Mouse (Mus musculus) limb, embryonic 11.5 days (tissue): ENCODE results near the gene Rasgef1b. TPM values are rescaled to one million over a fixed set of nuclear protein-coding genes. Genes with fewer than 3 reads are reported as not detected.

Experiments used
- ATAC-seq: fragments of 200-750 bp; cut with Nextera tagmentation; 2 replicates; pipeline ENCODE4 v1.8.0; 2017; ENCODE audit warnings: low read depth; ENCODE audit not compliant: insufficient number of reproducible peaks, low FRiP score, low TSS enrichment
- DNase-seq: peaks from one replicate; pipeline ENCODE4 v3.0.0-alpha.2; 2015; ENCODE audit warnings: low spot score
- H3K27ac ChIP-seq: fragments of 300-500 bp; sonication (generic); replicated peaks from 2 replicates; pipeline ENCODE4 v1.5.1; 2014; ENCODE audit warnings: low read depth, mild to moderate bottlenecking, low read length
- H3K27me3 ChIP-seq: fragments of 300-500 bp; sonication (generic); 2 replicates; pipeline ENCODE4 v1.6.1; 2014; ENCODE audit warnings: mild to moderate bottlenecking, low read length, mixed read lengths; ENCODE audit not compliant: control insufficient read depth, insufficient read depth
- H3K36me3 ChIP-seq: fragments of 300-500 bp; sonication (generic); 2 replicates; pipeline ENCODE4 v1.6.1; 2014; ENCODE audit warnings: mild to moderate bottlenecking, low read length, moderate library complexity, mixed read lengths; ENCODE audit not compliant: control insufficient read depth, insufficient read depth
- H3K4me1 ChIP-seq: fragments of 300-500 bp; sonication (generic); 2 replicates; pipeline ENCODE4 v1.6.1; 2014; ENCODE audit warnings: low read length, mixed read lengths; ENCODE audit not compliant: control insufficient read depth, insufficient read depth
- H3K4me2 ChIP-seq: fragments of 300-500 bp; sonication (generic); 2 replicates; pipeline ENCODE4 v1.6.1; 2014; ENCODE audit warnings: low read depth, mild to moderate bottlenecking, moderate library complexity; ENCODE audit not compliant: severe bottlenecking
- H3K4me3 ChIP-seq: fragments of 300-500 bp; sonication (generic); 2 replicates; pipeline ENCODE4 v1.5.1; 2014; ENCODE audit warnings: low read depth, low read length
- H3K9ac ChIP-seq: fragments of 300-500 bp; sonication (generic); 2 replicates; pipeline ENCODE4 v1.6.1; 2014; ENCODE audit warnings: mild to moderate bottlenecking, low read length
- H3K9me3 ChIP-seq: fragments of 300-500 bp; sonication (generic); 2 replicates; pipeline ENCODE4 v1.6.1; 2016; ENCODE audit warnings: low read length; ENCODE audit not compliant: control insufficient read depth
- WGBS: fragments of 180-500 bp; shearing (Covaris S2); extraction: QIAGEN DNeasy Blood & Tissue Kit; methylation state at CpG from one replicate; pipeline ENCODE4 v1.1.7; 2014; 5-methylcytosine and 5-hydroxymethylcytosine counted together
- polyA plus RNA-seq: library from polyadenylated mRNA; unstranded; fragments of >200 nt; fragmentation: Nextera tagmentation; extraction: Ambion mirVana; gene quantifications from 2 replicates; pipeline ENCODE4 v1.2.1, GENCODE M21; 2014

Rasgef1b gene
- polyA plus RNA-seq, 1 experiment from 2014 or later: 59.9 TPM

DNA sequence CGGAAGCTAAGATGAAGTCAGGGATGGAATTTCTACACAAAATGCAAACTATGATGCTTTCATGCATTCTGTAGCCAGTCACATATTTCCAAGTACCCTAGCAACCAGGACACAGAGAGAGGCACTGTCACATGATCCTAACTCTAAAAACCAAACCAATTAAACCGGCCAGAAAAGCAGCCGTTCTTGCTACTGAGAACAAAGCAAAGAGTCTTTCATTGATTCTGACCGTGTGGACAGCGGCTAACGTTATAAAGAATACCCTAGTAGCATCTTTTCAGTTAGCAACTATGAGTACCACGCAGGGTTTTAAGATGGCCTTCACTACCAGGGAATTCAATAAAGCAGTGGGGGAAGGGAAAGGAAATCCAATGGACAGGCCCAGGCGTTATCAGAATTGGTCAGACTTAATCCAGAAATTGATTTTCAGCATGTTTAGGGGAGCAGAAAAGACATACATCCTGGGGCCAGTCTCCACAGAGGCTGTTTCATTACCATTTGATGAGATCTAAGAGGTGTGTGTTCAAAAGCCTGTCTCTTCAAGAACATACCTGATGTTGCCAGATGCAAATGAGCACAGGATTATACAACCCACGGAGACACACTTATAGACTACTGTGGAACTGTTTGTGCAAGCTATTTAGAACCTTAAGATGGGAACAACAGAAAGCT is 215.5 kb downstream of the Rasgef1b start:
- Histone ChIP-seq H3K4me3 (no peak overlapping the region), H3K9ac (no peak overlapping the region), H3K9me3 (no peaks in the 10 kb centered on the region), H3K4me1 (0 out of 2 replicates have a peak, but pooled peaks cover 4% of the 10 kb centered on the region), H3K27me3 (no peaks in the 10 kb centered on the region), H3K27ac (no peak overlapping the region), H3K36me3 (no peaks in the 10 kb centered on the region), H3K4me2 (no peak overlapping the region)
- DNase-seq (no peak), ATAC-seq (no peak)
- 71% methylated on average over 9 of the region's 9 CpGs for WGBS

DNA sequence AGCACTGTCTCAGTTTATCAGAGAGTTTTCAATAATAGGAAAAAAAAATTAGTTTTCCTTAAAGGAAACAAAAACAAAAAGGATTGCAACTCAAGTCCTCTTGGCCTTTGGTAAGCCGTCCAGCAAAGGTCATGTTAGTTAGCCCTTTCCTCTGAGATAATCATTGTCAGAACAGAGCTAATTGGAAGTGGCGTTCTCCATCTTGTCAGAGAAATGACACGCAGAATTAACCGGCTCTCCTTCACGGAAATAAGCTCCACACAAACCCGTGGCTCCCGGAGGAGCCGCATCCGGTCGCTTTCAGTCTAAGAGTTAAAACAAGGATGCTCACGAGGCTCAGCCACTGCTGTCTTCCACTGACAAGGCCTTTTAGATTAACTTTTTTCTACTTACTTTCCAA is 217.8 kb downstream of the Rasgef1b start:
- Histone ChIP-seq H3K27ac (no peak overlapping the region), H3K9ac (no peak overlapping the region), H3K4me2 (no peak overlapping the region), H3K4me3 (no peak overlapping the region), H3K27me3 (no peaks in the 10 kb centered on the region), H3K36me3 (no peaks in the 10 kb centered on the region), H3K4me1 (0 out of 2 replicates have a peak, but pooled peaks cover 4% of the 10 kb centered on the region), H3K9me3 (no peaks in the 10 kb centered on the region)
- no peak for ATAC-seq
- 43% methylated on average over 11 of the region's 11 CpGs for WGBS
- no peak for DNase-seq

DNA sequence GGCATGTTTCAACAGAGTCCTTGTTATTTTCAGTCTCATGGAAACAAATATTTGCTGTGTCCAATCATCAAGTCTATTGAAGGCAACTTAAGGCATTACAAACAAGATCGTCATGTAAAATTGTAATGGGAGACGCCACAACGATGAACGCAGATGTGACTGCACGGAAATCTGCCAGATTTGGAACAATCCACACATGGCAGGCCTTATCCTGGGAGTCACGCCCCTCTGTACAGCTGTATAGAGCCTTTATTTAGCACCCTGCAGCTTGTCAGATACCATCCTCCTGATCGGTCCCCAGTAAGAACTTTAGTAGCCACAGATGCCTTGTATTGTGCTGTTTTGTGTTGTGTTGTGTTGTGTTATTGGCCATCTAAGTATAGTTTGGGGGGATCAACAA is 222.8 kb downstream of the Rasgef1b start:
- WGBS: 90% methylated on average over 7 of the region's 7 CpGs

DNA sequence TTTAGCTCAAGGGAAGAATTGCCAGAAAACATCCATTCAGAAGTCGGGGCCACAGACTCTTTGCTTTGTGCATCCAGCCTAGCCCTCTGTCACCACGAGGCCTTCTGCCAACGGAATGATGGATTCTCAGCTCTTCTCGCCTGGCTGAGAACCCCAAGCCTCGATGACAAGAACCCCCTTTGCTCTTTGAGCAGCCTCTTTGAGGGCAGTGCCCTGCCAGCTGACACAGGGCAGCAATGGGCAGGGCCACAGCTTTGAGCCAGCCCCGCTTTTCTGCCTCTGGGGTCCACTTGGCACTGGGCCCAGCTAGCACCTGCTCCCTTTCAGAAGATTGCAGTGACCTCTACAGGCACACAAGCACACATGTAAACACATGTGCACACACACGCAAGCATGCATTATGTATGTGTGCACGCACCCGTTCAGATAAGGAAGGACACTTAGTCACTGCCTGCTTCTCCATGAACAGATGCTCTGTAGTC is 224.5 kb downstream of the Rasgef1b start:
- Histone ChIP-seq H3K4me3 (no peak overlapping the region), H3K4me2 (no peak overlapping the region), H3K27me3 (no peaks in the 10 kb centered on the region), H3K4me1 (no peaks in the 10 kb centered on the region), H3K9me3 (no peaks in the 10 kb centered on the region), H3K27ac (no peak overlapping the region), H3K9ac (no peak overlapping the region), H3K36me3 (no peaks in the 10 kb centered on the region)
- WGBS: 79% methylated on average over 9 of the region's 9 CpGs
- ATAC-seq (no peak), DNase-seq (no peak)

More for the DNA sequence above, 222.8 kb downstream of the Rasgef1b start:
- Histone ChIP-seq H3K27me3 (no peaks in the 10 kb centered on the region), H3K27ac (no peak overlapping the region), H3K9me3 (no peaks in the 10 kb centered on the region), H3K36me3 (no peaks in the 10 kb centered on the region), H3K4me1 (no peaks in the 10 kb centered on the region), H3K4me3 (no peak overlapping the region), H3K9ac (no peak overlapping the region), H3K4me2 (no peak overlapping the region)
- ATAC-seq: no peak
- no peak for DNase-seq

DNA sequence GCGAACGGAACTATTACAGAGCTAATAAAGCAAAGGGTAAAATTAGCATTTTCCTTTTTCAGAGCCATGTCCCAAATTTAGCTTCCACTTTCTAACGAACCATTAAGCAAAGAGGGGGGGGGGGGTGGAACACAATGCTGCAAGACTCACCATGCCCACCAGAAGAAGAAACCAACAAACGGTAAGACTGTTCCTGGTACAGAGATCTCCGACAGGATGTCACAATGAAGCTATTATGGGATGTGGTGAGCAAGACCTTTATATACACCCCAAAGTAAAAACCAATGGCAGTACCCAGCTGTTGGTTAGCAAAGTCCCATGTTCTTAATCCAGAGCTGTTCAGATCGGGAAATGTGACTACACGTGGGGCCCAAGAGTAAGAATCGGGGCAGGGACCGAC is 226.2 kb downstream of the Rasgef1b start:
- H3K27ac ChIP-seq: no peak overlapping the region
- no peak overlapping the region for H3K9ac ChIP-seq
- DNase-seq (no peak), ATAC-seq (no peak)
- H3K4me2 ChIP-seq: no peak overlapping the region
- H3K27me3 ChIP-seq: no peaks in the 10 kb centered on the region
- 0 out of 2 replicates have a peak, but pooled peaks cover under 1% of the 10 kb centered on the region for H3K4me1 ChIP-seq
- no peaks in the 10 kb centered on the region for H3K9me3 ChIP-seq
- no peak overlapping the region for H3K4me3 ChIP-seq
- 89% methylated on average over 9 of the region's 9 CpGs for WGBS
- no peaks in the 10 kb centered on the region for H3K36me3 ChIP-seq

DNA sequence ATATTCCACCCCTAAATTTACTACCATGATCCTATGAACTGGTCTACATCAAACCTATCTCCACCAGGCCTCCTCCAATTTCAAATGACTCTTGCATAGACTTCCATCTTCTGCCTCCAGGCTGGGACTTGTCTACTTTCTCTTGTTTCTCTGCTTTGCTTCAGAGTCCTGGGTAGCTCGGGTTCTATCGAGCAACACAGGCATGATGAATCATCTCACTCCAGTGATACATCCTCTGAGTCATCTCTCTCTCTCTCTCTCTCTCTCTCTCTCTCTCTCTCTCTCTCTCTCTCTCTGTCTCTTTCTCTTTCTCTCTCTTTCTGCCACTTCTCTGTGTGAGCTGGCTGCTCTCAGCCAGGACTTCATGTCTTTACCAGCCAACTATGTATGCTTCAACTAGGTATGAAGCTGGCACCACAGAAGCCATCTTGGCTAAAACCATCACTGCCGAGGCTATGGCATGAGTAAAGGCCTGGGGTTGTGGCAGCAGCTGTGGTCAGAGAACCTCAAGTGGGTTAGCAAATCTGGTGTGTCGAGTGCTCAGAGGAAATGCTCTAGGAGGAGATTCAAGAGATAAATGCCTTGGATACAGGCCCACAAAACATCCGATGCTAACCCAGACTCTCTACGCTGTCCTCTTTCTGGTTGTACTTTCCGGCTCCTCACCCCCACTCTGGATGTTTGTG is 229.3 kb downstream of the Rasgef1b start:
- H3K27ac ChIP-seq: no peak overlapping the region
- peaks cover 12% of the 10 kb centered on the region for H3K4me1 ChIP-seq
- H3K9me3 ChIP-seq: no peaks in the 10 kb centered on the region
- H3K9ac ChIP-seq: no peak overlapping the region
- ATAC-seq (no peak), DNase-seq (no peak)
- no peaks in the 10 kb centered on the region for H3K27me3 ChIP-seq
- H3K36me3 ChIP-seq: no peaks in the 10 kb centered on the region
- 86% methylated on average over 7 of the region's 7 CpGs for WGBS
- H3K4me3 ChIP-seq: no peak overlapping the region
- no peak overlapping the region for H3K4me2 ChIP-seq

DNA sequence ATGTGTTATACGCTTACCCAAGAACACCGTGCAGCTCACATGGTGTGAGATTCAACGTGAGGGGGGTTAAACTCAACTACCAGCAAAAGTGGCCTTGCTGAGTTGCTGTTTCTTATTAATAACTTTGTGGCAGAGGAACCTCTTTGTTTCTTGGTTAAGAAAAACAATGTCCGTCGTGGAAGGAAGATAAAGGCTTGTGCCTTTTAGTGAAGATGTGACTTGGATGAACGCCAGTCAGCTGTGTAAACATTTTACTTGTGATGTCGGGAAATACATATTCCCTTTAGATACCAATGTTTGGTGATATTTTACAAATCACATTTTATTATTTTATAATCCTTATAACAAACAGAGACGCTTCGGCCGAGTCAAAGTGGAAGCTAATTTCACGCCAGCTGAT is 231.0 kb downstream of the Rasgef1b start:
- no peak for ATAC-seq
- no peak overlapping the region for H3K4me3 ChIP-seq
- peaks cover 12% of the 10 kb centered on the region for H3K4me1 ChIP-seq
- DNase-seq: no peak
- no peaks in the 10 kb centered on the region for H3K27me3 ChIP-seq
- no peaks in the 10 kb centered on the region for H3K36me3 ChIP-seq
- no peak overlapping the region for H3K9ac ChIP-seq
- WGBS: 81% methylated on average over 11 of the region's 11 CpGs
- no peak overlapping the region for H3K4me2 ChIP-seq
- H3K9me3 ChIP-seq: no peaks in the 10 kb centered on the region
- H3K27ac ChIP-seq: no peak overlapping the region

DNA sequence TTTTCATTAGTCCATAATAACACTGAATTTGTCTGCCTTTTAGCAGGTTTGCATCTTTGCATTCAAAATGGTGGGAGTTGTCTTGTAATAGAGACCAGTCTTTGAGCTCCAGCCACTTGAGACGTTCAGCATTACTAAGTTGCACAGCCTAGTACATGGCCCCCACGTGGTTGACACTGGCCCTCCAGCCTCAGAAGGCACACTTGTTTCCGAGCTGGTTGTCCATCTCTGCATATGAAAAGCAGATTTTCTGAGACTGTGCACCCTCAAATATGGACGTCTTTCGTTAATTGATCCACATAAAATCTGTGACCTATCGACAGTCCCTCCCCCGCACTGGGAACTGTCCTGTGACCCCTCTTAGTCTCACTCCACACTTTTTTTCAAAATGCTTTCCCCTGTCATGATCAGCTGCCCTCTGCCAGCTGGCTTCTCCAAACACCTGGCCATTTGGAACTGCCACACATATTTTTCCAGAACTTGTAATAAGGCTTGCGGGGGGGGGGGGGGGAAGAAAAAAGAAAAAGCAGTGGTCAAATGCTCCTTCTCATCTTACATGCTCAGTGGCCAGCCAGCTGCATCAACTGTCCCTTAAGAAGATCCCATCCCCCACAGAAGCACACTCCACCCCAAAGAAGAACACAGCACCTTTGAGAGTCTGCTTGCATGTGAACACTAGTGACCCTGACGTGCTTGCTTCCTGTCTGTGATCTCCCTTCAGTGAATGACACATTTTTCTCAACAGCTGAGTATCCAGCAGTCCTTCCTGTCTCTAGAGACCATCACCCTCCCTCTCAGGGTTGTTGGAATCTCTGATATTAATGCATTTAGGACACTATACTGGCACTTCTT is 231.7 kb downstream of the Rasgef1b start:
- DNase-seq (no peak), ATAC-seq (no peak)
- Histone ChIP-seq H3K4me3 (no peak overlapping the region), H3K27me3 (no peaks in the 10 kb centered on the region), H3K4me2 (no peak overlapping the region), H3K9me3 (no peaks in the 10 kb centered on the region), H3K27ac (no peak overlapping the region), H3K36me3 (no peaks in the 10 kb centered on the region), H3K9ac (no peak overlapping the region), H3K4me1 (peaks cover 12% of the 10 kb centered on the region)
- 45% methylated on average over 9 of the region's 9 CpGs for WGBS
